Mouse (Mus musculus) kidney, adult 8-10 months (tissue): ENCODE results near the gene Sox15.
"Not testable (repeated sequence)": the region's sequence is repeated elsewhere in the genome, so short reads cannot be mapped to it uniquely, and the experiment has no call there.

Experiments
- DNase-seq, 2 experiments: peaks; one replicate each; pipeline ENCODE4 v3.0.0; 2022

Sox15 gene

GRCm38 (mm10) chr11:69655264-69656064, at the start of gene Sox15:
Gene Sox15, plus strand, starts transcription at chr11:69655314.
- DNase-seq = peak in 1 of 2 experiments; percentile 70

- peak; percentile 46 to 47 for DNase-seq
Measured at GRCm38 (mm10) chr11:69605726-69606490, 49.2 kb upstream of the Sox15 start, which contains the start of gene Atp1b2. Gene Atp1b2, minus strand, starts transcription at chr11:69605942.

- no peak for DNase-seq
Measured at GRCm38 (mm10) chr11:69606491-69606795, 48.7 kb upstream of the Sox15 start.

GRCm38 (mm10) chr11:69606832-69607231, 48.3 kb upstream of the Sox15 start:
- no peak for DNase-seq

- DNase-seq = no peak
Measured at GRCm38 (mm10) chr11:69608525-69608924, 46.6 kb upstream of the Sox15 start.

GRCm38 (mm10) chr11:69609416-69609815, 45.7 kb upstream of the Sox15 start:
- no peak for DNase-seq

- DNase-seq = no peak
Measured at GRCm38 (mm10) chr11:69610899-69611298, 44.2 kb upstream of the Sox15 start.

- DNase-seq = peak; percentile 81 to 93
Measured at GRCm38 (mm10) chr11:69613553-69614256, 41.4 kb upstream of the Sox15 start.

- not testable (repeated sequence) for DNase-seq
Measured at GRCm38 (mm10) chr11:69614257-69614588, 40.9 kb upstream of the Sox15 start.

GRCm38 (mm10) chr11:69616781-69617180, 38.3 kb upstream of the Sox15 start:
- DNase-seq = no peak

- DNase-seq = no peak
Measured at GRCm38 (mm10) chr11:69617805-69618204, 37.3 kb upstream of the Sox15 start, which contains the start of gene Shbg. Gene Shbg, minus strand, starts transcription at chr11:69617905.

- DNase-seq = no peak
Measured at GRCm38 (mm10) chr11:69620394-69621081, 34.6 kb upstream of the Sox15 start.

- DNase-seq = peak in 1 of 2 experiments; percentile 56
Measured at GRCm38 (mm10) chr11:69621571-69622268, 33.4 kb upstream of the Sox15 start, which contains the start of gene Sat2. Gene Sat2, plus strand, starts transcription at chr11:69622024.

- DNase-seq = no peak
Measured at GRCm38 (mm10) chr11:69622406-69622805, 32.7 kb upstream of the Sox15 start.

- DNase-seq = no peak
Measured at GRCm38 (mm10) chr11:69623006-69623405, 32.1 kb upstream of the Sox15 start.

- not testable (repeated sequence) for DNase-seq
Measured at GRCm38 (mm10) chr11:69624339-69624738, 30.8 kb upstream of the Sox15 start.

GRCm38 (mm10) chr11:69628286-69628685, 26.8 kb upstream of the Sox15 start:
- peak; percentile 67 to 85 for DNase-seq

GRCm38 (mm10) chr11:69629802-69630201, 25.3 kb upstream of the Sox15 start:
- no peak for DNase-seq

GRCm38 (mm10) chr11:69632284-69633089, 22.6 kb upstream of the Sox15 start, which contains the start of gene Fxr2:
Gene Fxr2, plus strand, starts transcription at chr11:69632990.
- DNase-seq = peak; percentile 100

- peak; percentile 47 to 49 for DNase-seq
Measured at GRCm38 (mm10) chr11:69633128-69633866, 21.8 kb upstream of the Sox15 start.
